Mouse (Mus musculus) ES-E14 (cell line): ENCODE results near the gene Arhgap45. TPM values are rescaled to one million over a fixed set of nuclear protein-coding genes. Genes with fewer than 3 reads are reported as not detected.

Experiments used
- DNase-seq: peaks from one replicate; pipeline ENCODE4 v3.0.0-alpha.2; 2013; ENCODE audit warnings: low read depth, low spot score
- H3K27ac ChIP-seq: 2 replicates; pipeline ENCODE4 v1.5.1; 2012; ENCODE audit warnings: low read depth, mild to moderate bottlenecking, low read length, moderate library complexity, mixed read lengths; ENCODE audit not compliant: poor library complexity, insufficient read depth, severe bottlenecking
- H3K36me3 ChIP-seq: 2 replicates; pipeline ENCODE4 v1.6.1; 2012; ENCODE audit warnings: mild to moderate bottlenecking, low read length, moderate library complexity, mixed read lengths; ENCODE audit not compliant: control insufficient read depth, poor library complexity, insufficient read depth, severe bottlenecking
- H3K4me1 ChIP-seq, 2 experiments: fragments of 150-350 bp in 1 of 2; sonication (generic) in 1 of 2; 2 replicates each; pipeline ENCODE4 v1.6.1; 2012; ENCODE audit warnings: low read length in 2 of 2, mild to moderate bottlenecking in 1 of 2, mixed read lengths in 1 of 2; ENCODE audit not compliant: control insufficient read depth in 2 of 2, insufficient read depth in 2 of 2, poor library complexity in 1 of 2
- H3K4me3 ChIP-seq, 2 experiments: fragments of 150-350 bp in 1 of 2; sonication (generic) in 1 of 2; 2 replicates each; pipeline ENCODE4 v1.5.1; 2012; ENCODE audit warnings: low read length in 2 of 2, low read depth in 1 of 2, mild to moderate bottlenecking in 1 of 2, mixed read lengths in 1 of 2; ENCODE audit not compliant: insufficient read depth in 1 of 2, poor library complexity in 1 of 2, severe bottlenecking in 1 of 2
- H3K9ac ChIP-seq: 2 replicates; pipeline ENCODE4 v1.6.1; 2012; ENCODE audit warnings: low read depth, mild to moderate bottlenecking, low read length, mixed read lengths; ENCODE audit not compliant: poor library complexity, insufficient read depth, severe bottlenecking
- H3K9me3 ChIP-seq: fragments of 150-350 bp; sonication (generic); 2 replicates; pipeline ENCODE4 v1.6.1; 2012; ENCODE audit warnings: low read depth, mild to moderate bottlenecking, low read length; ENCODE audit not compliant: control insufficient read depth, insufficient read depth
- CHD2 ChIP-seq: IDR thresholded peaks from 2 replicates; pipeline ENCODE4 v1.6.1; 2014; ENCODE audit warnings: mild to moderate bottlenecking, low read depth, low read length, inconsistent platforms
- HCFC1 ChIP-seq: IDR thresholded peaks from 2 replicates; pipeline ENCODE4 v1.6.1; 2012; ENCODE audit warnings: low read length, inconsistent platforms, borderline replicate concordance; ENCODE audit not compliant: insufficient read depth
- MAFK ChIP-seq: IDR thresholded peaks from 2 replicates; pipeline ENCODE4 v1.6.1; 2014; ENCODE audit warnings: mild to moderate bottlenecking, low read depth, low read length, inconsistent platforms; ENCODE audit not compliant: insufficient read depth
- ZC3H11A ChIP-seq: IDR thresholded peaks from 2 replicates; pipeline ENCODE4 v1.6.1; 2012; ENCODE audit warnings: low read depth, mild to moderate bottlenecking, inconsistent platforms, low read length, borderline replicate concordance
- ZNF384 ChIP-seq: IDR thresholded peaks from 2 replicates; pipeline ENCODE4 v1.6.1; 2012; ENCODE audit warnings: low read depth, low read length, inconsistent platforms
- in situ Hi-C, 2 experiments: fragments of 600-800 bp; cut with MboI; formaldehyde crosslinking; loops; one replicate each; pipeline ENCODE4 v1.15.1; 2025; ENCODE audit warnings: low sequenced_read_pairs in 2 of 2, inconsistent platforms in 1 of 2; ENCODE audit not compliant: unreplicated experiment in 2 of 2
- total RNA-seq: library from RNA; depleted of rRNA; stranded (reverse); fragments of 300-350 nt; gene quantifications from 2 replicates; pipeline ENCODE4 v1.2.3, GENCODE M21; 2012

The Arhgap45 gene
- total RNA-seq, 1 experiment, result 17.0 TPM

DNA sequence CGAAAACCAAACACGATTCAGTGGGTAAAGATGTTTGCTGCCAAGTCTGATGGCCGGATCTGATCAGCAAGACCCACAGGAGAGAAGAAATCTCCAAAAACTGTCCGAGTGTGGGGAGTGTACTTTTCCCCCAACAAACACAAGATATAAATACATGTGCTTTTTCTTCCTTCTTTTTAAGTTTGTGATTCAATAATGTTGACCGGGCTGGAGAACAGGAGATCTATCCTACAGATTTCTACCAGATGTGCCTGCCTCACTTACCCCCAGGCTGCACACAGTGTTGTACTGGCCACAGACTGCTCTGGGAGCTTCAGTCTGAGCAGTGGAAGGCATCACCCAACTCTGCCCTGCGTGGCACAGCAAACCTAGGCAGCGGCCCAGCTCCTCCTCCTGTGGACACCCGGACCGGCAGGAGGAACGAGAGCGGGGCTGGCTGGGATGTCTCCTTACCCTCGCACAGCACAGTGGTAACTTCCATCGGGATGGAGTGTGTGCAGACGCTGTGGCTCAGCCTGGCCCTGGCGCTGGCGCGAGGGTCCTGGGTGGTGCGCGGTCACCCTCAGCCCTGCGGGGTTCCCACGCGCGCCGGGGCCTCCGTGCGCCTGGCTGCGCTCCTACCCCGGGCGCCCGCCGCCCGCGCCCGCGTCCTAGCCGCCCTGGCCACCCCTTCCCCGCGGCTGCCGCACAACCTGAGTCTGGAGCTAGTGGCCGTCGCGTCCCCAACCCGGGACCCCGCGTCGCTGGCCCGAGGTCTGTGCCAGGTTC, 45.9 kb upstream of the Arhgap45 start, which contains the start of gene Grin3b:
Grin3b (plus strand) TSS at position 301 of the 768 bp plus-strand sequence.
- no peaks in the 10 kb centered on the region for H3K9me3 ChIP-seq
- peak within 1 kb of the TSS; percentile 65 to 72 for H3K4me3 ChIP-seq
- H3K27ac ChIP-seq, result no peak within 1 kb of the TSS
- peaks cover 32% of the 10 kb centered on the region for H3K36me3 ChIP-seq
- in situ Hi-C loops, result no loop called here
- H3K4me1 ChIP-seq, result peaks cover 0 to 8% of the 10 kb centered on the region in 2 experiments; a peak in 1 of 4 replicates
- H3K9ac ChIP-seq, result peak within 1 kb of the TSS; percentile 71
- DNase-seq, result no peak
- TF ChIP-seq ZNF384, result no peak
- no peak for TF ChIP-seq CHD2
- TF ChIP-seq HCFC1, result no peak
- TF ChIP-seq ZC3H11A, result no peak
- TF ChIP-seq MAFK, result no peak

DNA sequence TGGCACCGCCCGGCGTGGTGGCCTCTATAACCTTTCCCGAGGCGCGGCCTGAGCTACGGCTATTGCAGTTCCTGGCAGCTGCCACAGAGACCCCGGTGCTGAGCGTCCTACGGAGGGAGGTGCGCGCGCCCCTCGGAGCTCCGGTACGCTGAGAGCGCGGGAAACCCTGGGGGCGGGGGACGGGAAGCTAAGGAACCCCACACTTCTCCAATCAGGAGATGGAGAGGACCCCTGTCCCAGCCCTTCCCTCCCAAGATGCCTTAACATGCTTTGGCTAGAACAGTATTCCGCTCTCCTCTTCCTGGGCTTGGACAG, 45.3 kb upstream of the Arhgap45 start:
- DNase-seq, result no peak
- in situ Hi-C loops, result no loop called here
- no peak overlapping the region for H3K27ac ChIP-seq
- H3K36me3 ChIP-seq, result peaks cover 27% of the 10 kb centered on the region
- TF ChIP-seq CHD2, result no peak
- no peak for TF ChIP-seq ZC3H11A
- TF ChIP-seq HCFC1, result no peak
- no peak for TF ChIP-seq ZNF384
- TF ChIP-seq MAFK, result no peak
- H3K9ac ChIP-seq, result peak overlapping the region; percentile 71
- peaks cover 0 to 12% of the 10 kb centered on the region in 2 experiments; a peak in 1 of 4 replicates for H3K4me1 ChIP-seq
- H3K9me3 ChIP-seq, result no peaks in the 10 kb centered on the region
- H3K4me3 ChIP-seq, result peak overlapping the region; percentile 65 to 72

DNA sequence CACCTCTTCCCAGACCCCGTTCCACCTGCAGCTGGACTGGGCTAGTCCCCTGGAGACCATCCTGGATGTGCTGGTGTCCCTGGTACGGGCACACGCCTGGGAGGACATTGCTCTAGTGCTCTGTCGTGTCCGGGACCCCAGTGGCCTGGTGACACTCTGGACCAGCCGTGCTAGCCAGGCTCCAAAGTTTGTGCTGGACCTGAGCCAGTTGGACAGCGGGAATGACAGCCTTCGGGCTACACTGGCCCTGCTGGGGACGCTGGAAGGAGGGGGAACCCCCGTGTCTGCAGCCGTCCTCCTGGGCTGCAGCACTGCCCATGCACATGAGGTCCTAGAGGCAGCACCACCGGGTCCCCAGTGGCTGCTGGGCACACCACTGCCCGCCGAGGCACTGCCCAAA, 43.6 kb upstream of the Arhgap45 start:
- Histone ChIP-seq H3K9ac (no peak overlapping the region), H3K4me1 (peaks cover 0 to 17% of the 10 kb centered on the region in 2 experiments; a peak in 2 of 4 replicates), H3K36me3 (peaks cover 15% of the 10 kb centered on the region), H3K27ac (no peak overlapping the region), H3K4me3 (no peak overlapping the region), H3K9me3 (no peaks in the 10 kb centered on the region)
- in situ Hi-C loops, result no loop called here
- no peak for TF ChIP-seq CHD2
- no peak for TF ChIP-seq MAFK
- TF ChIP-seq HCFC1, result no peak
- TF ChIP-seq ZC3H11A, result no peak
- no peak for TF ChIP-seq ZNF384
- no peak for DNase-seq

DNA sequence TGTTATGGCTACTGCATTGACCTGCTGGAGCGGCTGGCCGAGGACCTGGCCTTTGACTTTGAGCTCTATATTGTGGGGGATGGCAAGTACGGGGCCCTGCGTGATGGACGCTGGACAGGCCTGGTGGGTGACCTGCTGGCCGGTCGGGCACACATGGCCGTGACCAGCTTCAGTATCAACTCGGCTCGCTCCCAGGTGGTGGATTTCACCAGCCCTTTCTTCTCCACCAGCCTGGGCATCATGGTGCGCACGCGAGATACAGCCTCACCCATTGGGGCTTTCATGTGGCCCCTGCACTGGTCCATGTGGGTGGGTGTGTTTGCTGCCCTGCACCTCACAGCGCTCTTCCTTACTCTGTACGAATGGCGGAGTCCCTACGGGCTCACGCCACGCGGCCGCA, 42.4 kb upstream of the Arhgap45 start:
- Histone ChIP-seq H3K36me3 (peaks cover 17% of the 10 kb centered on the region), H3K9me3 (no peaks in the 10 kb centered on the region), H3K4me1 (peaks cover 0 to 28% of the 10 kb centered on the region in 2 experiments; a peak in 2 of 4 replicates), H3K27ac (no peak overlapping the region), H3K9ac (no peak overlapping the region), H3K4me3 (no peak overlapping the region)
- in situ Hi-C loops, result no loop called here
- TF ChIP-seq ZC3H11A, result no peak
- no peak for DNase-seq

DNA sequence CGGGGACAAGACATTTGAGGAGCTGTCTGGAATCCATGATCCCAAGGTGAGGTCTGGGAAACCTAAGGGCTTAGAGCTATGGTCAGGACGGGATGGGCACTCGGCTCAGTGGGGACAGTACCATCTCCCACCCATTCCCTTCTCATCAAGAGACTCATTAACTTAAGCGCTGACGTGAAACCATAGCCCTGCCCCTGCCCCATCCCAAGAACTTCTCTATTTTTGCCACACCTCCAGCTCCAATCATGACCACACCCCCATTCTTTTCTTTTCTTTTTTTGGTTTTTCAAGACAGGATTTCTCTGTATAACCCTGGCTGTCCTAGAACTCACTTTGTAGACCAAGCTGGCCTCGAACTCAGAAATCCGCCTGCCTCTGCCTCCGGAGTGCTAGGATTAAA, 41.8 kb upstream of the Arhgap45 start:
- peaks cover 19% of the 10 kb centered on the region for H3K36me3 ChIP-seq
- TF ChIP-seq MAFK (no peak), ZNF384 (no peak), ZC3H11A (no peak), HCFC1 (no peak), CHD2 (no peak)
- in situ Hi-C loops, result loop anchor here in 1 of 2 experiments (25.0 kb wide), 1 partner anchor 138 kb away; the partner anchor contains the start of genes Sbno2 and Stk11
- no peak for DNase-seq
- no peak overlapping the region for H3K4me3 ChIP-seq
- H3K9ac ChIP-seq, result no peak overlapping the region
- peaks cover 1 to 34% of the 10 kb centered on the region in 2 experiments; a peak in 3 of 4 replicates for H3K4me1 ChIP-seq
- H3K27ac ChIP-seq, result no peak overlapping the region
- H3K9me3 ChIP-seq, result no peaks in the 10 kb centered on the region
